Mouse (Mus musculus) embryo, embryonic 10.5 days (tissue): Measurements from ENCODE around the gene Kcng3.
A peak's percentile ranks its signal among the peaks of the same experiment; 100 is the strongest.

Experiments used
- DNase-seq: peaks from one replicate; pipeline ENCODE4 v3.0.0-alpha.2; 2015; ENCODE audit warnings: low spot score

Gene Kcng3

GRCm38 (mm10) chr17:83554997-83555396 is 76.7 kb downstream of the Kcng3 start:
- no peak for DNase-seq

- DNase-seq, result peak; percentile 50
These were observed 83.0 kb downstream of the Kcng3 start for GRCm38 (mm10) chr17:83548501-83549233.

- DNase-seq, result peak; percentile 16
These were observed 84.5 kb downstream of the Kcng3 start for GRCm38 (mm10) chr17:83547145-83547544.

GRCm38 (mm10) chr17:83545756-83546742 is 85.6 kb downstream of the Kcng3 start:
- DNase-seq, result peak; percentile 59

GRCm38 (mm10) chr17:83545259-83545658 is 86.4 kb downstream of the Kcng3 start:
- DNase-seq, result peak; percentile 19

GRCm38 (mm10) chr17:83542424-83542823 is 89.3 kb downstream of the Kcng3 start:
- DNase-seq, result no peak

GRCm38 (mm10) chr17:83539262-83540037 is 92.2 kb downstream of the Kcng3 start:
- peak; percentile 13 for DNase-seq

GRCm38 (mm10) chr17:83538694-83539093 is 93.0 kb downstream of the Kcng3 start:
- no peak for DNase-seq

- DNase-seq, result no peak
These were observed 93.6 kb downstream of the Kcng3 start for GRCm38 (mm10) chr17:83538141-83538540.
